Mouse (Mus musculus) inflammation-experienced regulatory T-cells, adult 6 months (primary cell): ENCODE measurements around the gene Gm4884. TPM values are rescaled to one million over a fixed set of nuclear protein-coding genes. Genes with fewer than 3 reads are reported as not detected.
"Not testable (repeated sequence)": the region's sequence is repeated elsewhere in the genome, so short reads cannot be mapped to it uniquely, and the experiment has no call there.

ENCODE experiments used
- ATAC-seq: one replicate; pipeline ENCODE4 v1.8.0; 2017
- polyA plus RNA-seq, 3 experiments: library from polyadenylated mRNA; unstranded; fragments of 100-300 nt; shearing (Covaris generic); gene quantifications; one replicate each; pipeline ENCODE4 v1.2.1; 2017

Gene Gm4884
- polyA plus RNA-seq: not detected

GRCm38 (mm10) chr7:41032419-41032818, at the start of gene Gm4884:
Gene Gm4884, plus strand, starts transcription at chr7:41032719.
- not testable (repeated sequence) for ATAC-seq

- no peak for ATAC-seq
Measured at GRCm38 (mm10) chr7:40987243-40987642, 45.3 kb upstream of the Gm4884 start, which contains the start of gene 4930433I11Rik. Gene 4930433I11Rik, plus strand, starts transcription at chr7:40987543.

GRCm38 (mm10) chr7:41044058-41044457, 11.5 kb downstream of the Gm4884 start:
- not testable (repeated sequence) for ATAC-seq

Other genes starting within 250 kb of the Gm4884 start
- gene Vstm2b, start 134.4 kb upstream of the Gm4884 start, polyA plus RNA-seq: not detected
- gene 4930433I11Rik, start 45.2 kb upstream of the Gm4884 start, polyA plus RNA-seq: not detected
- not detected for gene Gm5592, start 121.1 kb downstream of the Gm4884 start, polyA plus RNA-seq